Mouse (Mus musculus) cortical plate, adult 2 months (tissue): ENCODE measurements at regions not wholly inside any gene's neighbourhood (a gene's known extent, or its start where the extent isn't known, plus 50 kb on each side); places are given as distances from the start of the nearest gene placed in this dataset.

Source experiments
- CTCF ChIP-seq: fragments of 200-500 bp; IDR thresholded peaks from 2 replicates; pipeline ENCODE4 v1.5.1; 2011; ENCODE audit warnings: mild to moderate bottlenecking, control low read depth, low read length; ENCODE audit not compliant: insufficient read depth; ENCODE audit errors: extremely low read depth
- POLR2A ChIP-seq: fragments of 200-500 bp; IDR thresholded peaks from 2 replicates; pipeline ENCODE4 v1.6.1; 2011; ENCODE audit warnings: mild to moderate bottlenecking, low read length, control low read depth; ENCODE audit not compliant: insufficient read depth; ENCODE audit errors: extremely low read depth

- TF ChIP-seq CTCF (no peak), POLR2A (no peak)
These were observed 820.7 kb upstream of the Nrxn1 start for GRCm38 (mm10) chr17:91913556-91913955.
